Mouse (Mus musculus): ENCODE data around the gene Ptprd.

DNA sequence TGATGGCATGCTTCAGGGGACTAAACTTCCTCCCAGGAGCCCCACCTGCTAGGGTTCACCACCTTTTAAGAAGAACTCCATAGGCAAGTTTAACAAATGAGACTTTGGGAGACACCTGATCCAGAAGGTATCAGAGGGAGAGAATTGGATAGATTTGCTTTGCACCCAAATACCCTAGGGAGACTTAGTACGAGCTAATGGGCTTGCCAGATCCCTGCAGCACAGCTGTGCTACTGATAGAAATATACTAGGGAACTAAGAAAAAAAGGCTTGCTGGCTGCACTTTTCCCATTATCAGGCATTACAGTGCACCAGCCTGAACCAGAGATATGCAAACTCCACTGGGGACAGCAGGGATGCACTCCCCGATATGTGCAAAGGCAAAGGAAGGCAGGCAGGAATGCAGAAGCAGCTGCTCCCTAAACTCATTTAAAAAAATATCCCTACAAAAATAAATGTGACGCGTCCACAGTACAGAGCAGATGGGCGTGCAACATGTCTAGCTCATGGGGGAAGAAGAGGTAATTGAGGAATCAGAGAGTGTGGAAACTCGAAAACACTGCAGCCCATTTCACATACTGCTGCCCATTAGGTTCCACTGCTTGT lies 1831.3 kb downstream of the Ptprd start:
- TF ChIP-seq POLR2A (IDR thresholded peaks at IDR 0.05; ENCODE audit: borderline replicate concordance, extremely low read depth, insufficient read depth, insufficient read length, poor library complexity, severe bottlenecking), result no peak
- no peak for TF ChIP-seq CTCF (IDR thresholded peaks at IDR 0.05; ENCODE audit: borderline replicate concordance, extremely low read depth, insufficient read depth, insufficient read length)
